Mouse (Mus musculus) macrophage (primary cell): Measurements from ENCODE around the gene 2310007B03Rik. TPM values are rescaled to one million over a fixed set of nuclear protein-coding genes. Genes with fewer than 3 reads are reported as not detected.

Experiments used
- polyA plus RNA-seq: library from polyadenylated mRNA; stranded (reverse); fragments of 250-400 nt; gene quantifications from 3 replicates; pipeline ENCODE4 v1.2.4, GENCODE M21; 2018; ENCODE audit warnings: inconsistent platforms

The 2310007B03Rik gene
- polyA plus RNA-seq, 1 experiment from 2014 or later = not detected

Other genes with a start within 250 kb of the 2310007B03Rik start
- gene Capn10, start 226.6 kb downstream of the 2310007B03Rik start, polyA plus RNA-seq = 2.8 to 9.3 TPM (median 7.1 TPM) in 3 replicates
- gene Gpr35, start 210.1 kb downstream of the 2310007B03Rik start, polyA plus RNA-seq = 4.5 to 16.1 TPM (median 7.7 TPM) in 3 replicates
- gene Aqp12, start 154.6 kb downstream of the 2310007B03Rik start, polyA plus RNA-seq = not detected in 3 replicates
- gene Kif1a, start 59.0 kb downstream of the 2310007B03Rik start, polyA plus RNA-seq = 0.25 to 2.8 TPM (median 0.27 TPM) in 3 replicates
- not detected in 3 replicates for gene Agxt, start 25.7 kb downstream of the 2310007B03Rik start, polyA plus RNA-seq
- gene Crocc2, start 7.8 kb upstream of the 2310007B03Rik start, polyA plus RNA-seq = not detected in 3 replicates
- 0.04 TPM in 2 of 3 replicates, not detected in the other for gene Sned1, start 74.9 kb upstream of the 2310007B03Rik start, polyA plus RNA-seq
- 9.7 to 12.9 TPM (median 12.8 TPM) in 3 replicates for gene Mterf4, start 145.0 kb upstream of the 2310007B03Rik start, polyA plus RNA-seq
- gene Ppp1r7, start 181.9 kb upstream of the 2310007B03Rik start, polyA plus RNA-seq = 20.2 to 21.5 TPM (median 20.8 TPM) in 3 replicates
- 0.56 to 2.4 TPM (median 0.61 TPM) in 3 replicates for gene Pask, start 182.5 kb upstream of the 2310007B03Rik start, polyA plus RNA-seq
- 0.28 TPM in 1 of 3 replicates, not detected in the others for gene Ano7, start 213.0 kb upstream of the 2310007B03Rik start, polyA plus RNA-seq